Mouse (Mus musculus): ENCODE data around the gene Nkx3-2.

Gene Nkx3-2

DNA sequence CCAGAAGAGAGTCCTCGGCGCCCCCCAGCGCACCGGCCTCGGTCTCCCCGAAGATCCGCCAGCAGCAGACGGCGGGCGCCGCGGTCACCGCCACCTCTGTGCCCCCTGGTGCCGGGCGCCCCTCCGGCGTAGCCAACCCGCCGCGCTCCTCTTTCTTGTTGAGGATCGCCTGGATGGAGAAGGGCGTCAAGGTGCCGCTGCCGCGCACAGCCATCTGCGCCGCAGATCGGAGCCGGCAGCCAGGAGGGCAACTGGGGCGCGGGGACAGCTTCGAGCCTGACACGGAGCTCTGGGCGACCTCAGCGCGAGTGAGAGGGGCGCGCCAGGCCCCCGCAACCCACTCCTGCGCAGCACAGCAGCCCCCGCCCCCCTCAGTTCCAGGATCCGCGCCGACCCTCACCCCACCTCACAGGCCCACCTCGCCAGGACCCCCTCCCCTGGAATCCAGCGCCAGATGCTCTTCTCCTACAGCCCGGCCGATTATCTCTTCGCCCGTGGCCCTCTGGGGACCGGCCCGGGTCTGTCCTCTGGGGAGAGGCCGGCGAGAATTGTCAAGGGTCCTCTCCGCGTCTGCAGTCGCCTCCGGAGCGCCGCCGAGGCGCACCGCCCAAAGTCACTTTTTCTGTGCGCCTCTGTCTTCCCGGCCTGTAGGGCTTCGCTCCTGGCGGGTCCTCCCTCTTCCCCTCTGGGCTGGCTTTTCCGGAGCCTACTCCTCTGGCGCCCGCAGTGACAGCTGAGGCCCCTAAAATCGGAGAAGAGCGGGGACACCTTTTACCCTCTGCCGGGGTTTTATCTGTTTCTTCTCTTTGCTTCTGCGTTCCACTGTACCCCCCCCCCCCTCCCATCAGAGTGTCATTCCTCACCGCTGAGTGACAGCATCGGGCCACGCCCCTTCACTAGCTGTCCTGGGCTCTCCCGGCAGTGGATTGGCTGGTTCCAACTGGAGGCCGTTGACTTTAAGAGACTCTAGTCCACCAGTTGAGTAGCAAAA, at the start of gene Nkx3-2:
Gene Nkx3-2, minus strand, starts transcription at position 771 of the 991 bp plus-strand sequence.
- DNase-seq (ENCODE audit: low read depth), result no peak

DNA sequence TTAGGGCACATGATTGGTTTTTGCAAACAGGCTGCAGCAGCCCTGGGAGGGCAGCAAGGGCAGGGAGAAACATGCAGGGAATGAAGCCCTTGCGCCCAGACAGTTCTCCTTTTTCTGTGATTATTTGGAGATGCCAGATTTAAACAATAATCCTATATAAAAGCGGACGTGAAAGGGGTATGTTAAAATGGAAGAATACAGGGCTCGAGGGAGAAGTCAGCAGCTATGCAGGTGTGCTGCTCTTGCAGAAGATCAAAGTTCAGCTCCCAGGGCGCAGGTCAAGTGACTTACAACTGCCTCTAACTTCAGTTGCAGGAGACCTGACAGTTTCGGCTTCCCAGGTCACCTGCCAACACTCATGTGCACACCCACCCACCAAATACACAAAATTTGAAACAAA, 48.2 kb upstream of the Nkx3-2 start:
- DNase-seq (ENCODE audit: low read depth), result no peak

DNA sequence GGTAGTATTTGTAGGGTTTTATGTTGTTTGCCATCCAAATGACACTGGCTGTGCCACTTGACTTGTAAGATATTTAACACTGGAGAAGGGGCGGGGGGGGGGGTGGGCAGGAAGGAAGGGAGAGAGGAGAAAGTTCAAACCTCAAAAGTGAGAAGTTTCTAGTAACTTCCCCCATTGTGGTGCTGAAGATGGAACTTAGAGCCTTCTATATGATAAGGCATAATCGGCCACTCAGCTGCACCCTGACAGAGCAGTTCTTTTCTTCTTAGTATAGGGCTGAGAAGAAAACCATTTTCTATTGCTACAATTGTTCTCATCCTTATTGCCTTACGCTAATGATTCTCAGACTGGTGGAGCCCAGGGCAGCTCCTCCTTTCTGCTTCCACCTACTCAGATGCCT, 47.0 kb upstream of the Nkx3-2 start:
- no peak for DNase-seq (ENCODE audit: low read depth)

DNA sequence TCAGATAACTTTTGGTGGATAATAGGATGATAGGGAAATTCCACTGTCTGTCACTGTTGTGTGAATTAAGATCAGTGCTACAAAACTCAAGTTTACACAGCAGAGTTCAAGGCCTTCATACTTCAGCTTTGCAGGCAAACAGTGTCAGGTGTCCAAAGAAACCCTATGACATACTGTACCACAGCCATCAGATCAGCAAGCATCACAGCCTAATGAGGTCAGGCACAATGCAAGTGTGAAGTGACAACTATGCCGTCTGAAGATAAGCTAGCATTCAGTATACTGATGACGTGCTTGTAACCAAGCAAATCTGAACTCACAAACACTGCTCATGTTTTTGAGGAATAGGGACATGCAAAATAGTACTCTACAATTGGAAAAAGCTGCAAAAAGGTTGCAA, 43.1 kb upstream of the Nkx3-2 start:
- no peak for DNase-seq (ENCODE audit: low read depth)

DNA sequence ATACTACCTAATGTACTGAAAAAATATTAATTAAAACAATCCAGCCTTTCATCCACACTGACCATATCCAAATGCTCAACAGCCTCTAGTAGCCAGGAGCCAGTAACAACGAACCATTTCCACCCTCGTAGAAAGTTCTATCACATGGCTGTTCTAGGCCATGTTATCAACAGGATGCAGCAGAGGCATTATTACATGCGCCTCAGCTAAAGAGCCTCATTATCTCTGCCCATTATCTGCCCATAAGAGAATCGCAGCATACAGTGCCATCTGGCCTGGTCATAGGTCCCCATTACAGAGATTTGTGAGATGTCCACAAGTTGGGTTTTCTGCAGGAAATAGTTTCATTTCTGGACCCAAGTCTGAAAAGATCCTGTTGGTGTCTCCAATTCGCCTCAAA, 41.9 kb upstream of the Nkx3-2 start:
- no peak for DNase-seq (ENCODE audit: low read depth)

DNA sequence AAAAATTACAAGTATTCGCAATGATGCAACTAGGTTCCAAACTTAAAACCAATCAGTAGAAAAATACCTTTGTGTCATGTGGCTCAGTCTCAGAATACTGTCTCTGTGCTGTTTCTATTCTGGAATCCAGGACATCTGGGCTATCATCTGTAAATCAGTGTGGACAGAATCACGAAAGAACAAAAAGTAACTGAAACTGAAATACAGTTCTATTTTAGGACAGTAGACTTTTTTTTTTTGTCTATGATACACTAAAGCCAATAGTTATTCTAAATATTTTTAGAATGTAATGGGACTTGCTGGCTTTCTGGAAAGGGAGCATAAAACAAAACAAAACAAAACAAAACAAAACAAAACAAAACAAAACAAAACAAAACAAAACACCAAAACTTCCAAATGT, 40.8 kb upstream of the Nkx3-2 start:
- no peak for DNase-seq (ENCODE audit: low read depth)

DNA sequence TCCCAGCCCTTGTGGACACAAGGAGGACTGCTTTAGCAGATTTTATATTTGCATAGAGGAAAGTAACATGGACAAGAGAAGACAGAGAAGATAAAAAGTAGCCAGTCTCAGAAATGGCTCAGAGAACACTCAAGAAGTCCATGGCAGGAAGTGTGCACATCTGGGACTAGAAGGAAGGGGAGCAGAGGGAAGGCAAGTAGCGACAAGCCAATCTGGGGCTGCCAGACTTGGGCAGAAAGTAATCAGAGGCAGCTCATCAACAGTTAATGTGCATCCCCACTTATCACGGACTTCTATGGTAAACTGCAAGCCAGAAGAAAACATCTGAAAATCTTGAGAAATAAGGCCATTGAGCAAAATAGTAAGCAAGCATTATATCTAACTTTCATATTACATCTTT, 40.3 kb upstream of the Nkx3-2 start:
- no peak for DNase-seq (ENCODE audit: low read depth)

DNA sequence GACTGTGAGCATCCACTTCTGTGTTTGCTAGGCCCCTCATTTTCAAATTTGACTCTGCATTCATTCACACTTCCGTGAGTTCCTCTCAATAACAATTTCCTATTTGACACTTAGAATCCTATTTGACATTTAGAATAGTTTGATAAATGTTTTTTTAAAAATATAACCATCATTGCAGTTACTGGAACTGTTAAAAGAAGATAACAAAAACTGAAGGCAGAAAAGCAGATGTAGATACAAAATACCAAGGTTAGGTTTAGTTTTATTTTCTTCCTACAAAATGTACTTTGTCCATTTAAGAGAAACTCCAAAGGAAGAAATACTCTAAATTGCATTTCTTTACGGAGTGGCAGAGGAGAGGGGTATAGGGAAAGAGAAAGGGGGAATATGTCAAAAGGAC, 37.3 kb upstream of the Nkx3-2 start:
- DNase-seq (ENCODE audit: low read depth), result no peak

DNA sequence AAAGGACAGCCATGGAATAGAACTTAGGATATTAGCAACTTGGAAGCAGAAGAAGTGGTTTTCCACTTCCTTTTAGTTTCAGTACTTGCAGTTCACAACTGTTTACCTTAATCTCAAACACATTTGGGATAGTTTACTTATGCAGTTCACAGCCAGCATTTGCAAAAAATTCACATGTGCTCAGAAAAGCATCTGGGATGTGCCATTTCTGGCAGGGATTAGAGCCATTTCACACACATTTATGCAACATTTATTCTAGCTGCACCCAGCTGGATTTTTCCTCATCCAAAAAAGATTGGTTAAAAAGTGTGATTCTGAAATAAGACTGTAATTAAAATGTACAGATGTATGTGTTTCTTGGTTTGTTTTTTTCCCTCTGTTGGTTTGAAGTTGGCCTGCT, 30.1 kb upstream of the Nkx3-2 start:
- no peak for DNase-seq (ENCODE audit: low read depth)

DNA sequence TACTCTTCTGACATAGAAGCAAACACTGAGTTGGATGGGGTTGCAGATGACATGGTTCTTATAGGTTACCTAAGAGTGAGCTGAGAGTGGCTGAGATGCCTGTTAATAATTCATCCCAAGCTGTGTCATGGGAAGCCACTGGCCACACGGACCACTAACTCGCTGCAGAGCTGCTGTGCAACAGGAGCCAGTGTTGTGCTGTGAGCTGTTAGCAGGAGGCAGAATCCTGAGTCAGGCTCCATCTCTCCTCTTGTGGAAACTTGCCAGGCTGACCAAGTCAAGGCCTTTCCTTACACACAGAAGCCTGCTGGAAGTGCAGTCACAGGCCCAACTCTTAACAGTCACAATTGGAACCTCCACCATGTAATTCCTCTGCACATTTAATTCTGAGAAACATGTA, 26.2 kb upstream of the Nkx3-2 start:
- no peak for DNase-seq (ENCODE audit: low read depth)

DNA sequence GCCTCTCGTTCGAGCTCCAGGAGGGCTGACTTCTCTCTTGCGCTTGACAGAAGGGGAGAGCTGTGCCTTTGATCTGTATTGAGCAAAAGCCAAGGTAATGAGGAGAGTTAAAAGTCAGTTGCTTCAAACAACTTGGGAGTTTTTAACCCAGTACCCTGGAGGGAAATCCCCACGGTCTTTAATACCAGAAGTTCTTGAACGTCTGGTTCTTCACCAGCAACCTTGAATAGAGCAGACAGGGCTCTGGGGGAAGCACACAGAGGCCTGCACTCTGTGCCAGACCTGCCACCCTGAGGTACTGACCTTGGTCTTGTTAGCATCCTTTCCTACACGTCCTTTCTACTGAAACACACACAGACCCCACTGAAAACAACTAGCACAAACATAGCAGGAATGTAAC, 24.6 kb upstream of the Nkx3-2 start:
- DNase-seq (ENCODE audit: low read depth), result no peak

DNA sequence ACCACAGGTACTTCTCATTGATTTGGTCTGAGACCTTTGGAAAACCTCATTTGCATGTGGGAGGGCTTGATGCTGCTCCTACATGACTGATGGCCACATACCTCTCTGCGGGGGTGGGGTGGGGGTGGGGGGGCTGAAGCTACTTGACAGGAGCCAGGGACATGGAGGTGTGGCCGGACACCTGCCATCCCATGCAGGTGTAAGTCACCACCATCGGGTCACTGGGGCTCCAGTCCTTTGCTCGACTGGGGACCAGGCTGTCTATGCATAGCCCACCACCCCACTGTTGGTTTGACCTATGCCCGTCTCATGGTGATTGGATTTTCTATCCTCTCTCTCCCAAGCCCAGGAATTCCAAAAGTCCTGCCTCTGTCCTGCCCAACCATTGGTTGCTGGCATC, 17.6 kb upstream of the Nkx3-2 start:
- no peak for DNase-seq (ENCODE audit: low read depth)

DNA sequence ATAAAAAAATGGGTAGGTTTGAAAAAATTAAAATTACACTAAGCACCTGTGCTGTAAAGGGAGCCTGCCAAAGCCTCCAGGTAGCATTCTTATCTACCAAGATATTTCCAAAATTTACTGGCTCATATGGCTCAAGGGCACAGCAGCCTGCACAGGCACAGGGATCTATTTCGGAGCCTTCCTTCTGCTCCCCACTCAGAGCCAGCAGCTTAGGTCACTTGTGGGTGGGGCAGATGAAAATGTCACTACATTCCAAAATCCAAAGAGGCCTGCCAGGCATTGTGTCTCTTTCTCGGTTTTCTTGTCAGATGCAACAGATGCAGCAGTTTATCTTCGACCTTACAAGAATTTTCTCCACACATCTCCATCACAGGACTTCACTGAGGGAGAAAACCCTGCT, 15.7 kb upstream of the Nkx3-2 start:
- DNase-seq (ENCODE audit: low read depth), result no peak

DNA sequence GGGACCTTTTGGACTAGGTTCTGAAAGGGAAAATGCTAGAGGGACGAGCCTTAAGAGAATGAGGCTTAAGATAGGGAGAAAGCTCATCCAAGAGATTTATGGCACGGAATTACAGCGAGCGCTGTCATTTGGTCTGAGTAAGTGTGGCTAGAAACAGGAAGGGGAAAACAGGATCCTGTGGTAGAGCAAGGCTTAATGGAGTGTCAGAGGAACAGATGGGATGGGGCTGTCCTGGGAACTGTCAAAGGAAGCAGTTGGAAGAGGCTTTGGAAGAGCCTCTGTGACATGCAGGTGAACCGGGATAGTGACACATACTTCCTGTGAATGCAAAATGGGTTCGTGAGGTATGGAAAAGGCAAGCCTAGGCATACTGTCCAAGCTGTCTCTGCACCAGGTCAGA, 11.4 kb upstream of the Nkx3-2 start:
- DNase-seq (ENCODE audit: low read depth), result no peak

DNA sequence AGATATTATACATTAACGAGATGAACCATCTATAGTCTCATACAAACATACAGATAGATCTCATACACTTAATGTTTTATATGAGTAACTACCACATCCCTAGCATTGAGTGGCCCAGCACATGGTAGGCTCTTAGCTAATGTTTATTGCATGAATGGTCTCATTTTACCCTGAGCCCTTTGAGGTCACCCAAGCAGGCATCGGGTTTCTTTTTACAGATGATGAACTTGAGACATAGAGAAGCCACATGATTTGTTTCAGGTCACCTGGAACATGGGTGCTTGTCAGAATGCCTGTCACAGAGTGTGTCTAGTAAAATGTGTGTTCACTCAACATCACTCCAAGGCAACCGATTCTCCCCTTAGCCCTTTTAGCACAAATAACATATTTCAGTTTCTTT, 11.0 kb upstream of the Nkx3-2 start:
- DNase-seq (ENCODE audit: low read depth), result no peak

DNA sequence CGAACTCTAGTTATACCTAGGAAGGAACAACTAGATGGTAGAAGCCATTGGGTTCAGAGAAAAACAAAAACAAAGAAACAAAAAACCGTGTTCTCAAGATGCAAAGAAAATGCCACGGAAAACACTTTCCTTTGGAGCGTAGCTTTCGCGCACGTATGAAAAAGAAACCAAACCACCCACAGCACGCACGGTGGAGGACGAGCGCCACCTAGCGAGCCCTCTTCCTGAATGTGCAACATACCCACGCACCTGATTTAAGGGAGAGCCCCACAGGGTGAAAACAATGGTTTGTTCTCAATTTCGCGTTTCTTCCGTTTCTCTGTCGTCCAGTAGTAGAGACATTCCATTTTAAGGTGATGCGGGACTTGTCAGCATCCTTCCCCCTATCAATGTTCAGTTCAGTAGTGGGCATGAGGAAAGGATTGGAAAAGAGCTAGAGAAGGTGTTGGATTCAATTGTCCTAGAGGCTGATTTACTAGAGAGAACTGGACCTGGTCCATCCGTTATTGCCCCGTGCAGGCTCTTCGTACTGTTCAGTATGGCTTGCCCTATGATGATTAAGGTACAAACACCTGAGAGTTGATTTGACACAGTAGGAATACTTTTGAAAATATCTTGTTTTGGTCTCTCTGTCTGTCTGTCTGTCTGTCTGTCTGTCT, 4.2 kb upstream of the Nkx3-2 start:
- peak; percentile 83 for DNase-seq (ENCODE audit: low read depth)

DNA sequence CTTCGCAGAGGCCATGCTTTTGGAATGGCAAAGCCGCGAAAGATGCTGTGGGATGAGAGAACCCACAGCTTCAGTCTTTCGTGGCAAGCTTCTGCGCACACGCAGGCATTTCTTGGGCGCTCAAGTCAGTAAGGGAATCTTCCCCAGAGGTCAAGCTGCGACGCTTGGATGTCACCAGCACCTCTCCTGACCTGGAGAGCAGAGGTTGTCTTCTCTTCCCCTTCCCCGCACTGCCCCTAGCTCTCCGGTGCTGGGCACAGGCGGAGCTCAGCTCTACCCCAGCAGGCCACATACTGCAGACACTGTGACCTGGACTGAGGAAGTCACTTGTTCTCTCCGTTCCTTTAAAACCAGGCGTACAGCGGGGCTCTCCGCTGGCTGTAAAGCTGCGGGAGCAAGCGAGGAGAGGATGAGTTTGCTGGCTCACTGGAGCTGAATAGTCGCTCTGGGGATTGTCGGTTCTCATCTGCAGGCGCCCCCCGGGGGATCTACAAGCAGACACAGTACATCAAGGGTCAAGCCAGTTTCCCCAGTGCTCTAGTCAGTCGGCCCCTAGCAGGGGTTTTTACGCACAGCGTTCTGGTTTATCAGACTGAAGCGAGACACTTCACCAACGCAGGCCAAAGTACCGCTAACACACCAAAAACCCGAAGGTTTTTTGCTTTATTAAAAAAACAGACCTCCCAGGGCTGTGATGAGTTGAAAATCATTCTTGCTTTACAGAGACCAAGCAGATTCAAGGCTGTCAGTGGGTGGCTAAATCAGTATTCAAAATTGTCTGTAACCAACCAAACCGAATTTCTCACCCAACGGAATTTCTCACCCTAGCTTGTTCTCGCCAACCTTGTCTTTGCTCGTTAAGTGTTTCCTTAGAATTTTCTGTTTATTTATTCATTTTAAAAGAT, 3.2 kb upstream of the Nkx3-2 start:
- no peak for DNase-seq (ENCODE audit: low read depth)

DNA sequence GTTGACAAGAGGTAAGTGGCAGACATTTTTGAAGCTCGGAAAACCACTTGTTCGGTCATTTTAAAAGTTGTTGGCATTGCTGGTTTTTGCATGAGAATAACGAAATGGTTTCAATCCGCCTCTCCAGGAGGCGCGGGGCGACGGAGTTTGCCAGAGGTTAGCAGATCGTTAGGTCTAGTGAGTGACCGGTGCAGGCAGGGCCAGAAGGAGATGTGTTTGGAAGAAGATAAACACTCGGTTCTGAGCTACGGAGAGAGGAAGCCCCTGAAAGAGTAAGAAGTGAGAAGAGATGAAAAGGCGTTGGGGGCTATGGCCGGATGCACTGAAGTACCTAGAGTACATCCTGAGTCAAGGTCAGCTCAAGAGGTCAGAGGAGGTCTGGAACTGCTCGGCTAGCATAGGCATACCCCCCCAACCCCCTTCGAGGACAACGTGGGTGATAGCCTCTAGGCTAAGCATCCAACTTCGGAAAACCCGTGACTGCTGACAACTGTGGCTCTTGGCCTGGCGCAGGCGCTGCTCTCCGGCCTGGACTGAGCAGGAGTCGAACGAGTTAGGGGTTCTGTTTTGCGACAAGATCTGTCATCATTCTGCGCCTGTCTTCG, 2.2 kb upstream of the Nkx3-2 start:
- DNase-seq (ENCODE audit: low read depth), result no peak

DNA sequence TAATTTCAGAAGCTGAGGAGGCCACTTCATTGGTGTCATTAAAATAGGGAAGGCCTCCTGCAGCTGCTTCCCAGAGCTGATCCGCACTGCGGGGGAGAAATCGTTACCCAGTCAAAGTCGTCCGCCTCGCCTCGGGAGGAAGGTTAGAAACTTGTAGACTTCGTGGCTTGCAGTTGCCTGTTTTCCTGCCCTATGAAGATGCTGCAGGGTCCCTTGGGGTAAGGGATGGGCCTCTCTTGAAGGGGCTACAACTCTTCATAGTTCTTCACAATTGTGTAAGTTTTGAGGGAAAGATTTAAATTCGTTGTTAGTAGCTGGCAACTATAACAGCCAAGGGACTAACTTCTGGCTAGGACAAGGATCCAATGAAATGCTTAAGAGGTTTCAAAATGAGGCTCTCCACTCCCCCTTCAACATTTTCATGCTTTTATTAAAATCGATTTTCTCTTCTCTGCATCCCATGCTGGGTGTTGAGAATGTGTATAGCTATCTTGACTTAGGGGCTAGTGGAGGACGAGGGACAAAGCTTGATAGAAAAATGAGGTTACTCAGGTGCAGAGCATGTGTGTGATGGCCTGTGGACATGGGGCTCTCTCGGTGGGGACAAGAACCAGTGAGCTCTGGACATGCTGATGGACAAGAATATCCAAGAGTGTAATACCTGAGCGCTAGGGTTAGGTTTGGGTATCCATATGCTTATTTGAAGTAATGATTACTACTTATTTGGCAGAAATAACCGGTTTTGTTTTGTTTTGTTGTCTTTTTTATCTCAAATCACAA, 1.5 kb upstream of the Nkx3-2 start:
- no peak for DNase-seq (ENCODE audit: low read depth)

DNA sequence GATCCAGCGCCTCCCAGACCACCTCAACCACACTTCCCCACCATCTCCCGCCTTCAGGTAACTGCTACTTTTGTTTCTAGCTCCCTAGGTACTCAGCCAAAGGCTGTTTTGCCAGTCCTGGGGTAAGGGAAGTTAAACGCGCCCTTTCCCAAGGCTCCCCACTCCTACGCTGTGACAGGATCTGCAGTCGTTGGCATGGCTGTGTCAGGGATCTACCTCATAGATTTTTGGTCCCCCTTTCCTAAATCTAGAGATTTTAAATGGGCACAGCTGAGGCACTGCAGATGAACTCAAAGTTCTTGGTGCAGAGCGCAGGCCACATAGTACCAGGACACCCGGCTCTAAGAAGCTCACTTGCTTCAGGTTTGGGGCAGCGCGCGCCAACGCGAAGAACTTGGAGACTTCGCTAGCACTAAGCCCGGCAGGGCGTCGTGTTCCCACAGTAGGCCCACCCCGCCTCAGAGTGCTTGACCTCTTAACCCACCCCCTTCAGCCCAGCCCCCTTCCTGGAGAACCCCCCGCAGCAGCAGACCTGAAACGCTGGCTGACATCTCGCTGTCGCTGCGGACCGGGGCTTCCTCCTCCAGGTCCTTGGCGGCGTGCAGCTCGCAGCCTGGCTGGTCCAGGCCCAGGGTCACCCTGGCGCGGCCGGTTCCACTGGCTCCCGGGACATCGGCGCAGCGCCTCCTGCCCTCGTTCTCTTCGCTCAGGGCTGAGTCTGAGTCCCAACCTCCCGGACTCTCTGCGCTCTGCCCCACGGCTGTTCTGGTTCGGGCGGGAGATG, 1.2 kb downstream of the Nkx3-2 start:
- DNase-seq (ENCODE audit: low read depth), result no peak
